Mouse (Mus musculus): Measurements from ENCODE around the gene Ccr2. TPM values are rescaled to one million over a fixed set of nuclear protein-coding genes. Genes with fewer than 3 reads are reported as not detected.

The Ccr2 gene
- polyA plus RNA-seq, 1 experiment from 2014 or later = 0.82 TPM

DNA sequence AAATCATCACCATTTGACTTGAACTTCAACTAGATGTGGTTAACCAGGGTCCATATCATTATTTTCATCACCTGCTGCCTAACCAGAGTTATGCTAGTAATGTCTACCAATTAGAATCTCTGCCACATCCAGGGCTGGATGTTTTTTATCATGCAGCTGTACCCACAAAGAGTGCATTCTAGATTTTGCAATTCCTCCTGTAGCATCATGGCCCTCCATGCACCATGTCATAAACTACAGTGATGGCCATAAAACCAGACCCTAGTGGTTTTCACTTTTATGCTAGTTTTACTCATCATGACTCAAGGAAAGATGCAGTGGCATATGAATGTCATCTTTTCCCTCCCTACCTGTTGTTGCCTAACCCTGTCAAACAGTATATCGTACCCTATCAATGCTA lies 2.6 kb upstream of the Ccr2 start:
- Histone ChIP-seq H3K27me3 (no peaks in the 10 kb centered on the region), H3K9me3 (no peaks in the 10 kb centered on the region), H3K4me2 (replicated peaks) (no peak overlapping the region), H3K4me3 (no peak overlapping the region), H3K36me3 (no peaks in the 10 kb centered on the region), H3K4me1 (no peaks in the 10 kb centered on the region), H3K27ac (no peak overlapping the region), H3K9ac (no peak overlapping the region)
- ATAC-seq (ENCODE audit: insufficient number of reproducible peaks, insufficient read depth, low FRiP score, low TSS enrichment) = no peak
- WGBS = 90% methylated on average over 1 of the region's 1 CpGs

DNA sequence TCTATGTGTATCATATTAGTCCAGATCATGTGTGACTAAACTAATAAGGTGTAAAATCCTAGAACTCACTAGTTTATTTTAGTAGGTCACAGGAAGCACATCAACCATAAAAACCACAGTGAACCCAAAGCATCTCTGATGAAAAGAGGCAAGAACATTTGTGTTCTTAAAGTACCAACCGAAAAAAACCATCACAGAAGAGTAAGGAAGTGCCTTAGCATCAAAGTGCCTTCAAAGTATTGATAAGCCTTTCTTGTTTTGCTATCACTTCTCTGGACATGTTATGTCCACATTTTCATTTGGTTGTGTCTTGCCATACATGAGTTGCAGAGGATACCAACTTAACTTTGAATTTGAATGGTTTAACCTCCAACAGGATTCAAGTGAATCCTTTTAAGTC lies 1.4 kb upstream of the Ccr2 start:
- H3K4me3 ChIP-seq = no peak overlapping the region
- no peaks in the 10 kb centered on the region for H3K4me1 ChIP-seq
- H3K36me3 ChIP-seq = no peaks in the 10 kb centered on the region
- no peak for ATAC-seq (ENCODE audit: insufficient number of reproducible peaks, insufficient read depth, low FRiP score, low TSS enrichment)
- H3K9me3 ChIP-seq = no peaks in the 10 kb centered on the region
- H3K9ac ChIP-seq = no peak overlapping the region
- H3K4me2 ChIP-seq (replicated peaks) = no peak overlapping the region
- 80% methylated on average over 1 of the region's 1 CpGs for WGBS
- no peak overlapping the region for H3K27ac ChIP-seq
- no peaks in the 10 kb centered on the region for H3K27me3 ChIP-seq

DNA sequence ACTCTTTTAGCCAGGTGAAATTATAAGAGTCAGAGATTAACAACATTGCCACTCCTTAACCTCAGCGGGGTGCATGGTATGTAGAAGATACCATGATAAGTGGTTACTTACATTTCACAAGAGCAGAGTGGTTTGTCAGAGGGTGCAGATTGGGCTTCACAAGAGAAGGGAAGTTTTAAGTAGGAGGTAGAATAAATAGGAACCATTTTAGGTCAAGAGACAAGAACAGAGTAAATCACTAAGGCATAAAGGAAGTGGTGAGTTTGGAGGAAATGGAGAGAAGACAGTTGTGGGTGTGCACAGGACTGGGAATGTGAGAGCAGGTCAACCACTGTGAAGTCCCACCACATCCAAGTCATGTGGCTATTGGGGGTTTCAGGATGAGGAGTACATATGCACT lies 1.4 kb downstream of the Ccr2 start:
- H3K9ac ChIP-seq = no peak overlapping the region
- no peaks in the 10 kb centered on the region for H3K4me1 ChIP-seq
- whole genome bisulfite sequencing = 59% methylated on average over 1 of the region's 1 CpGs
- no peaks in the 10 kb centered on the region for H3K27me3 ChIP-seq
- no peaks in the 10 kb centered on the region for H3K9me3 ChIP-seq
- no peak for ATAC-seq (ENCODE audit: insufficient number of reproducible peaks, insufficient read depth, low FRiP score, low TSS enrichment)
- H3K27ac ChIP-seq = no peak overlapping the region
- no peak overlapping the region for H3K4me2 ChIP-seq (replicated peaks)
- no peak overlapping the region for H3K4me3 ChIP-seq
- H3K36me3 ChIP-seq = no peaks in the 10 kb centered on the region

DNA sequence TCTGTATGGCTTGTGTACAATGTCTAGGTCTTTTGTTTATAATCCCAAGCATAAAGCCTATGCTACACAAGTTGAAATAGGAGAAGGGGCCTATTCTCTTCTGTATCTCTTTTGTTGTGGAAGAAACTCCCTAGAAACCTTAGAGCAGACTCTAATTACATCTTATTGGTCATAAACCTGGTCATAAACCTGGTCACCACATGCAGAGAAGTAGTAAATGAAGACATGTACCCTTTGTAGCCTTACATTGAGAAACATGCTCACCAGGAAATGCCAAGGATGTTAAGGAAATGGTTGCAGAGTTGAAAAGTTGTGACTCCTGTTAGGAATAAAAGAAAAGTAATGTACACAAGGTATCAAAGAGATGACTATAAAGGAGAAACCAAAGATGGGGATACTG lies 3.4 kb downstream of the Ccr2 start:
- H3K36me3 ChIP-seq = no peaks in the 10 kb centered on the region
- no peaks in the 10 kb centered on the region for H3K27me3 ChIP-seq
- H3K4me1 ChIP-seq = no peaks in the 10 kb centered on the region
- no peak overlapping the region for H3K4me3 ChIP-seq
- ATAC-seq (ENCODE audit: insufficient number of reproducible peaks, insufficient read depth, low FRiP score, low TSS enrichment) = no peak
- no peaks in the 10 kb centered on the region for H3K9me3 ChIP-seq
- H3K27ac ChIP-seq = no peak overlapping the region
- no peak overlapping the region for H3K9ac ChIP-seq
- no peak overlapping the region for H3K4me2 ChIP-seq (replicated peaks)

DNA sequence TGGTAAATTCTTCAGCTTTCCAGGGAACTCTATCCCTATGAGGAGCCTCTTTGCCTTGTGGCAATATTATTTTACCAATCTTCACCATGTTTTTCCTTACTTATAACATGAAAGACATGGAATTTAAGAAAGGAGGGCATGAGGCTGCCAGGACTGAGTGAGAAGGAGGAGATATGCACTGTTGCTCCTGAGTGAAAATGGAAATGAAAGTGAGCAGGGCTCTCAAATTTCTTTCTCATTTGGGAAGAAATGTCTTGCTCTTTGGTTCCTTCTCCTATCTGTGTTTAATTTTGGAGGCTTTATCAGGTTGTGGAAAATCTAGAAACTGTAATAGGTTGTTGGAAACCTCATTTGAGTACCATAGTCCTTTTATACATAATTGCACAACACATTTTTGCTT lies 5.5 kb downstream of the Ccr2 start:
- H3K9ac ChIP-seq = no peak overlapping the region
- H3K36me3 ChIP-seq = no peaks in the 10 kb centered on the region
- no peaks in the 10 kb centered on the region for H3K9me3 ChIP-seq
- no peak for ATAC-seq (ENCODE audit: insufficient number of reproducible peaks, insufficient read depth, low FRiP score, low TSS enrichment)
- no peak overlapping the region for H3K4me2 ChIP-seq (replicated peaks)
- H3K4me1 ChIP-seq = no peaks in the 10 kb centered on the region
- no peak overlapping the region for H3K4me3 ChIP-seq
- no peak overlapping the region for H3K27ac ChIP-seq
- H3K27me3 ChIP-seq = no peaks in the 10 kb centered on the region

DNA sequence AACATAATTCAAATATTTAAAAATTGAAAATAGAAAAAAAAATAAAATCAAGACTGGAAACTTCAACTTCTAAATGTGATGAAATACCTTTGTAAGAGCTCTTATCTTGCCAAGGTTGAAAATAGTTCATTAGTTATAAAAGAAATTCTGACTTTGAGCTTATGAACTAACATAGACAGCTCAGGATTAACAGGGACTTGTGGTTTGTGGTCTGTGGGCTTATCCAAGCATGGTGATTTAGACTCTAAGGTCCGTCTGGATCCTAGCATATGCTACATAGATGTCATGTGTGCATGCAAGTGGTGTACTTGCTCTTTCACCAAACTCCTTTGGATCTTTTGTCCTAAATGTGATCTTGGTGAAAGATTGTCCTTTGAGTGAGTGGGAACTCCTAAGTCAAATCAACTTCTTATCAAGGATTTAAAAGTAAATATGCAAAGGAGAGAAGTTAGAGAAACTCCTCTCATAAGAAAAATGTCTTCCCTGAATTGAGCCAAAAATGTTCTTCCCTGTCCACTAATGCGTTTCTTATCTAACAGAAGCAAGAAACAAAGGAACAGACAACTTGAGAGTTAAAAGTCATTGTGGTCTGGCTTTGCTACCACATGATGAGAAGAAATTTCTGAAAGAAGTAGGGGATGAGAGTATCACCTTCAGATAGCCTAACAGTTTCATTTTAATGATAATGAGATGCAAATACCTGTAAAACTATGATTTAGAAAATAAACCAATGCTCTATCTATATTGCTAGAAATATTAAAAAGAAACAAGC lies 6.8 kb downstream of the Ccr2 start:
- no peaks in the 10 kb centered on the region for H3K4me1 ChIP-seq
- WGBS = 58% methylated on average over 2 of the region's 2 CpGs
- H3K27ac ChIP-seq = no peak overlapping the region
- H3K4me3 ChIP-seq = no peak overlapping the region
- no peak overlapping the region for H3K9ac ChIP-seq
- no peaks in the 10 kb centered on the region for H3K27me3 ChIP-seq
- H3K4me2 ChIP-seq (replicated peaks) = no peak overlapping the region
- no peak for ATAC-seq (ENCODE audit: insufficient number of reproducible peaks, insufficient read depth, low FRiP score, low TSS enrichment)
- H3K36me3 ChIP-seq = no peaks in the 10 kb centered on the region
- H3K9me3 ChIP-seq = no peaks in the 10 kb centered on the region

DNA sequence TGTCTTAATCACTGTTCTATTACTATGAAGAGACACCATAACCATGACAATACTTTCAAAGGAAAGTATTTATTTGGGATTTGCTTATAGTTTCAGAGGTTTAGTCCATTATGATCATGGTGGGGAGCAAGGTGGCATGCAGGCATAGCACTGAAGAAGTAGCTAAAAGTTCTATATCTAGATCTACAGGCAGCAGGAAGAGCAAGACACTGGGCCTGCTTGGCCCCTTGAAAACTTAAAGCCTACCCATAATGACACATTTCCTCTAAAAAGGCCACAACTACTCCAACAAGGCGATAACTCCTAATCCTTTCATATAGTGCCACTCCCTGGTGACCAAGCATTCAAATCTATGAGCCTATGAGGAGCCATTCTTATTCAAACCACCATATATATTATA lies 10.2 kb downstream of the Ccr2 start:
- Histone ChIP-seq H3K36me3 (no peaks in the 10 kb centered on the region), H3K4me3 (no peak overlapping the region), H3K27ac (no peak overlapping the region), H3K4me2 (replicated peaks) (no peak overlapping the region), H3K27me3 (no peaks in the 10 kb centered on the region), H3K9me3 (no peaks in the 10 kb centered on the region), H3K9ac (no peak overlapping the region), H3K4me1 (no peaks in the 10 kb centered on the region)
- no peak for ATAC-seq (ENCODE audit: insufficient number of reproducible peaks, insufficient read depth, low FRiP score, low TSS enrichment)
- 97% methylated on average over 1 of the region's 1 CpGs for WGBS

DNA sequence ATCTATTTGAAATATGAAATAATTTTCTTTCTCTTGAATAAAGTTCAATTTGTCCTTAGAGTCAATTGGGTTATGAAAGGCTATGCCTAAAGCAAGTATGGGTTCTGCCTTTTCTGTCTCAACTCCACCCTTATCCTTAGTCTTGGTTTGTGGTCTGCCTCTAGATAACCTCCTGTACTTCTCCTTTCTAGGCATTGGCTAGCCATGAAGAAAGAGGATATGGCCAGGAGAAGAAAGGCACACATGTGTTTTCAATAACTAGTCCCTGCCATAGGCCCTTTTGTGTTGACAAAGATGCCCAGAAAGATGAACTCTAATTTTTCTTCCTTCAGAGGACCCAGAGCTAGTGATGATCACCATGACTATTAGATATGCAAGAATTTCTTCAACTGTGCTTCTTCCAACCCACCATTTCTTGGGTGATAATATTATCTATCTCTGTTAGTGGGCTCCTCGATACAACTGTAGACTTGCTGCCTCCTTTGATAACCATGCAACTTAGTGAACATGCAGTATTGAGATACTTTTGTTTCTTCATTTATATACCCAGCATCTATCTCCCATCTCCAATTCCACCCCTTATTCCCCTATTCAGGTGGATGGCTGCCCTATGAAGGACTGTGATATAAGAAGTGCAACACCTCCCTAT lies 11.0 kb downstream of the Ccr2 start:
- 91% methylated on average over 1 of the region's 1 CpGs for WGBS
- no peak overlapping the region for H3K4me2 ChIP-seq (replicated peaks)
- H3K4me3 ChIP-seq = no peak overlapping the region
- no peak overlapping the region for H3K9ac ChIP-seq
- no peaks in the 10 kb centered on the region for H3K36me3 ChIP-seq
- no peak for ATAC-seq (ENCODE audit: insufficient number of reproducible peaks, insufficient read depth, low FRiP score, low TSS enrichment)
- H3K4me1 ChIP-seq = no peaks in the 10 kb centered on the region
- H3K27me3 ChIP-seq = no peaks in the 10 kb centered on the region
- no peak overlapping the region for H3K27ac ChIP-seq
- no peaks in the 10 kb centered on the region for H3K9me3 ChIP-seq

DNA sequence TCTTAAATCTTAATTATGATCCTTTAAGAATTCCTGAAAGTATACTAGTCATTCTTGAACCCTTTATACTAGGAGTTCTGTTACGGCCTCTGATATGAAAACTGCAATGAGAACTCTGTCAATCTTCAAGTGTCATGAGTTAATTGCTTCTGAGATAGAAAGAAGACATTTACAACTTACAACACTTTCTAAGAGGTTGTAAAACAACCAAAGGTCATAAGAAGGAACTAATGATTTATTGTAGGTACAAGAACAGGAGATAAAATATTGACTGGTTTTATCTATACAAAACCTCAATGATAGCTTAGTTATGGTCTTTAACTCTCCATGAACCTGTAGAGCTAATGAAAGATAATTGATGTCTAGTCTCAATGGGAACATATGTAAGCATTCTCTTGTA lies 12.0 kb downstream of the Ccr2 start:
- no peak overlapping the region for H3K4me2 ChIP-seq (replicated peaks)
- no peaks in the 10 kb centered on the region for H3K4me1 ChIP-seq
- H3K27ac ChIP-seq = no peak overlapping the region
- no peak overlapping the region for H3K4me3 ChIP-seq
- no peak for ATAC-seq (ENCODE audit: insufficient number of reproducible peaks, insufficient read depth, low FRiP score, low TSS enrichment)
- no peaks in the 10 kb centered on the region for H3K9me3 ChIP-seq
- H3K36me3 ChIP-seq = no peaks in the 10 kb centered on the region
- H3K9ac ChIP-seq = no peak overlapping the region
- H3K27me3 ChIP-seq = no peaks in the 10 kb centered on the region
- WGBS = 95% methylated on average over 1 of the region's 1 CpGs

DNA sequence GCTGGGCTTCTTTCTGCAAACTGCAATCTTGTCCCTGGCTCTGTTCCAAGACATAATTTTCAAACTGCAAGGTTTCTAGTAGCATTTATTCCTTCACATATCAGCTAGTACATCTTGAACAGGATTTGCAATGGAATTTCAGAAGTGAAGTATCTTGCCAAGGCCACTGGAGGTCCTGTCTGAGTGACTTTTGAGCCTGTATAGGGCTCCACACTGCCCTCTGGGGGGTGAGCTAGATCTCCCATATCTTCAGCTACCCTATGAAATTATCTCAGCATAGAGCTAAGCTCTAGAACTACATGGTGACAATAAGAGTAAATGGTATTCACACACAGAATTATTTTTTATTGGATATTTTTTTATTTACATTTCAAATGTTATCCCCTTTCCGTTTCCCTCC lies 16.7 kb downstream of the Ccr2 start:
- Histone ChIP-seq H3K36me3 (no peaks in the 10 kb centered on the region), H3K4me1 (no peaks in the 10 kb centered on the region), H3K9ac (no peak overlapping the region), H3K9me3 (no peaks in the 10 kb centered on the region), H3K27ac (no peak overlapping the region), H3K4me2 (replicated peaks) (no peak overlapping the region), H3K4me3 (no peak overlapping the region), H3K27me3 (no peaks in the 10 kb centered on the region)
- no peak for ATAC-seq (ENCODE audit: insufficient number of reproducible peaks, insufficient read depth, low FRiP score, low TSS enrichment)
- WGBS = 93% methylated on average over 1 of the region's 1 CpGs

DNA sequence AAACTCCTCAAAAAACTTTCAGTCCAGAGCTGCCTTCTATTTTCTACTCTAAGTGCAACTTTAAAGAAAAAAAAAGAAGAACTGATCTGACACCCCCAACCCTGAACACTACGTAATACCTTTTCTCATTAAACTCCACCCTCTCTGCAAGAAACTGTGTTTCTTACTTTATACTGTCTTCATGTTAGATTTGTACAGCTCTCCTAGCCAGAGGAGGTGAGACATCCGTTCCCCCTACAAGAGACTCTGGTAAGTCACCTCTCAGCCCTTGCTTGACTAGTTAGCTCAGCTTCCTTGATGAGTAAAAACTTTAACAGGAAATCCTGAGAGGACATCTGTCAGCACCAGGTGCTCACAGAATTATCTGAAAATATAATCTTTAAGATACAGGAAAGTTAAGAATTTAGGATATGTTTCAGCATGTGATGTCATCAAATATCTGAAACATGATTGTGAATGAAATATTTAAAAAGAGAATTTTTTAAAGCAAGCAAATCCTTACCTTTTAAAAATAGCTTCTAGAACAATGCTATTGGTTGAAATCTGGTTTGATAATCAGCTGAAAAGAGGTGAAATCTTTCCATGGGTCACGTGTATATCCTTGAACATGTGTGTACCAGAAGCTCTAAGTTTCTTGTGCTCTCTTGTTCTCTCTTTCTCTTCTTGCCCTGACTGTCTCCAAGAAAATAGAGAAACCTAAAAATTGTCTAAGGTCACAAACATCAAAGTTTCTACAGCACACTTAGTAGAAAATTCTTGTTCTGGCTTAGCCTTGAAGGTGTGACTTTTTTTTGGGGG lies 19.8 kb downstream of the Ccr2 start, which contains the start of gene Ccr5:
Gene Ccr5, plus strand, starts transcription at position 157 of the 798 bp plus-strand sequence.
- H3K9me3 ChIP-seq = no peaks in the 10 kb centered on the region
- no peak within 1 kb of the TSS for H3K4me2 ChIP-seq (replicated peaks)
- H3K4me1 ChIP-seq = no peaks in the 10 kb centered on the region
- H3K36me3 ChIP-seq = no peaks in the 10 kb centered on the region
- H3K27ac ChIP-seq = no peak within 1 kb of the TSS
- H3K27me3 ChIP-seq = no peaks in the 10 kb centered on the region
- 78% methylated on average over 3 of the region's 3 CpGs for WGBS
- ATAC-seq (ENCODE audit: insufficient number of reproducible peaks, insufficient read depth, low FRiP score, low TSS enrichment) = no peak
- no peak within 1 kb of the TSS for H3K9ac ChIP-seq
- H3K4me3 ChIP-seq = no peak within 1 kb of the TSS

DNA sequence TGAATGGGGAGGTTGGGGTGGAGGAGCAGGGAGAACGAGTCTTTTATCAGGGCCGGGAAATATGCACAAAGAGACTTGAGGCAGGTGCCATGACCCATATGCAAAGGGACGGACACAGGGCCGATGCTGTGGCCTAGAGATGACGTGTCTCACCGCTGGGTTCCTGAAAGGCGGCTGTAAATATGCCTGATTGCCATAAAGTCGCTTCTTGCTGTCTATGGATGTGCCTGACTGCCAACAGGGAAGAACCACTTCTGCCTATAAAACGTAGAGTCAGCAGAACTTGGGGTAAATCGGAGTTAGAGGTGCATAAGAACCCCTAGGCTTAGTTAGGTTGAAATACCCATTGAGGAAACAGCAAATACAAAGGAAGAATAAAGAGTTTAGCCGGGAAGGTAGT lies 23.8 kb downstream of the Ccr2 start:
- Histone ChIP-seq H3K36me3 (no peaks in the 10 kb centered on the region), H3K9ac (no peak overlapping the region), H3K27me3 (no peaks in the 10 kb centered on the region), H3K4me1 (no peaks in the 10 kb centered on the region), H3K9me3 (no peaks in the 10 kb centered on the region), H3K4me2 (replicated peaks) (no peak overlapping the region), H3K4me3 (no peak overlapping the region), H3K27ac (no peak overlapping the region)
- no peak for ATAC-seq (ENCODE audit: insufficient number of reproducible peaks, insufficient read depth, low FRiP score, low TSS enrichment)
- WGBS = 85% methylated on average over 11 of the region's 11 CpGs

All from embryonic facial prominence, embryonic 12.5 days (tissue).